Mouse (Mus musculus): ENCODE measurements around the gene 3110040M04Rik. TPM values are rescaled to one million over a fixed set of nuclear protein-coding genes. Genes with fewer than 3 reads are reported as not detected.

3110040M04Rik gene
- not detected for polyA plus RNA-seq (2014; fragmentation: Illumina TruSeq; extraction: RNeasy Lipid Tissue Mini Kit (QIAGEN cat#74804); ENCODE audit: low read depth, low replicate concordance)

DNA sequence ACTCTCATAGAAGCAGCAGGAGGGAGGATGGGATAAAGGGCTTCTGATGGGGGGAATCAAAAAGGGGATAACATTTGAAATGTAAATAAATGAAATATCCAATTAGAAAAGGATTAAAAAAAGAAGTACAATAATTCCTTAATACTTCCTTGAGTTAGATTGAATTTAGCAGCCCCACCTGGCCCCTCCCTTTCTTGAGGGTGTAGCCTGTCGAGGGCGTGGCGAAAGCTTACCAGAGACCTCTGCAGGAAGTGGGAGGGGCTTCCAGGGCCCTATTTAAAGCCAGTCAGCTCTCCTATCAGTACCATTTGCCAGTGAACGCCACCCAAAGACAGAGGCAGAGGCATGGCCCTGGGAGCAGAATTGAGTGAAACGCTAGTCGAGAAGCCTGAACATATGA lies at the start of gene 3110040M04Rik:
Gene 3110040M04Rik (plus strand): TSS at position 304 of the 400 bp plus-strand sequence.

DNA sequence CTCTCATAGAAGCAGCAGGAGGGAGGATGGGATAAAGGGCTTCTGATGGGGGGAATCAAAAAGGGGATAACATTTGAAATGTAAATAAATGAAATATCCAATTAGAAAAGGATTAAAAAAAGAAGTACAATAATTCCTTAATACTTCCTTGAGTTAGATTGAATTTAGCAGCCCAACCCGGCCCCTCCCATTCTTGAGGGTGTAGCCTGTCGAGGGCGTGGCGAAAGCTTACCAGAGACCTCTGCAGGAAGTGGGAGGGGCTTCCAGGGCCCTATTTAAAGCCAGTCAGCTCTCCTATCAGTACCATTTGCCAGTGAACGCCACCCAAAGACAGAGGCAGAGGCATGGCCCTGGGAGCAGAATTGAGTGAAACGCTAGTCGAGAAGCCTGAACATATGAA lies 21.7 kb upstream of the 3110040M04Rik start, which contains the start of gene Gm47985:
Gene Gm47985 (plus strand): TSS at position 272 of the 400 bp plus-strand sequence.

DNA sequence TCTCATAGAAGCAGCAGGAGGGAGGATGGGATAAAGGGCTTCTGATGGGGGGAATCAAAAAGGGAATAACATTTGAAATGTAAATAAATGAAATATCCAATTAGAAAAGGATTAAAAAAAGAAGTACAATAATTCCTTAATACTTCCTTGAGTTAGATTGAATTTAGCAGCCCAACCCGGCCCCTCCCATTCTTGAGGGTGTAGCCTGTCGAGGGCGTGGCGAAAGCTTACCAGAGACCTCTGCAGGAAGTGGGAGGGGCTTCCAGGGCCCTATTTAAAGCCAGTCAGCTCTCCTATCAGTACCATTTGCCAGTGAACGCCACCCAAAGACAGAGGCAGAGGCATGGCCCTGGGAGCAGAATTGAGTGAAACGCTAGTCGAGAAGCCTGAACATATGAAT lies 11.8 kb upstream of the 3110040M04Rik start, which contains the start of gene Gm8947:
Gene Gm8947 (plus strand): TSS at position 302 of the 400 bp plus-strand sequence.

DNA sequence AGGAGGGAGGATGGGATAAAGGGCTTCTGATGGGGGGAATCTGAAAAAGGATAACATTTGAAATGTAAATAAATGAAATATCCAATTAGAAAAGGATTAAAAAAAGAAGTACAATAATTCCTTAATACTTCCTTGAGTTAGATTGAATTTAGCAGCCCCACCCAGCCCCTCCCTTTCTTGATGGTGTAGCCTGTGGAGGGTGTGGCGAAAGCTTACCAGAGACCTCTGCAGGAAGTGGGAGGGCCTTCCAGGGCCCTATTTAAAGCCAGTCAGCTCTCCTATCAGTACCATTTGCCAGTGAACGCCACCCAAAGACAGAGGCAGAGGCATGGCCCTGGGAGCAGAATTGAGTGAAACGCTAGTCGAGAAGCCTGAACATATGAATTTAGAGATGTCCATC lies 5.8 kb upstream of the 3110040M04Rik start, which contains the start of gene Gm47995:
Gene Gm47995 (plus strand): TSS at position 329 of the 400 bp plus-strand sequence.

DNA sequence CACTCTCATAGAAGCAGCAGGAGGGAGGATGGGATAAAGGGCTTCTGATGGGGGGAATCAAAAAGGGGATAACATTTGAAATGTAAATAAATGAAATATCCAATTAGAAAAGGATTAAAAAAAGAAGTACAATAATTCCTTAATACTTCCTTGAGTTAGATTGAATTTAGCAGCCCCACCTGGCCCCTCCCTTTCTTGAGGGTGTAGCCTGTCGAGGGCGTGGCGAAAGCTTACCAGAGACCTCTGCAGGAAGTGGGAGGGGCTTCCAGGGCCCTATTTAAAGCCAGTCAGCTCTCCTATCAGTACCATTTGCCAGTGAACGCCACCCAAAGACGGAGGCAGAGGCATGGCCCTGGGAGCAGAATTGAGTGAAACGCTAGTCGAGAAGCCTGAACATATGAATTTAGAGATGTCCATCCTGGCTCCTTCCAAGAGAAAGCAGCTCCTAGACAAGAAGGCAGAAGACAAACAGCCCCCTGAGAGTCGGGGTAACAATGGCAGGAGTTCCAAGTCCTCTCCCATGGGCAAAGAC lies 6.0 kb downstream of the 3110040M04Rik start, which contains the start of gene Gm47996:
Gene Gm47996 (plus strand): TSS at position 308 of the 532 bp plus-strand sequence.

Other genes starting within 250 kb of the 3110040M04Rik start
- 0.52 TPM for gene Hmcn1, start 210.7 kb upstream of the 3110040M04Rik start, polyA plus RNA-seq (2014; fragmentation: Illumina TruSeq; extraction: RNeasy Lipid Tissue Mini Kit (QIAGEN cat#74804); ENCODE audit: low read depth, low replicate concordance)
- gene Gm47985, start 21.6 kb upstream of the 3110040M04Rik start, polyA plus RNA-seq (2014; fragmentation: Illumina TruSeq; extraction: RNeasy Lipid Tissue Mini Kit (QIAGEN cat#74804); ENCODE audit: low read depth, low replicate concordance): not detected
- not detected for gene Gm8947, start 11.7 kb upstream of the 3110040M04Rik start, polyA plus RNA-seq (2014; fragmentation: Illumina TruSeq; extraction: RNeasy Lipid Tissue Mini Kit (QIAGEN cat#74804); ENCODE audit: low read depth, low replicate concordance)
- not detected for gene Gm47995, start 5.7 kb upstream of the 3110040M04Rik start, polyA plus RNA-seq (2014; fragmentation: Illumina TruSeq; extraction: RNeasy Lipid Tissue Mini Kit (QIAGEN cat#74804); ENCODE audit: low read depth, low replicate concordance)
- not detected for gene Gm47996, start 6.0 kb downstream of the 3110040M04Rik start, polyA plus RNA-seq (2014; fragmentation: Illumina TruSeq; extraction: RNeasy Lipid Tissue Mini Kit (QIAGEN cat#74804); ENCODE audit: low read depth, low replicate concordance)
- gene Ivns1abp, start 140.4 kb downstream of the 3110040M04Rik start, polyA plus RNA-seq (2014; fragmentation: Illumina TruSeq; extraction: RNeasy Lipid Tissue Mini Kit (QIAGEN cat#74804); ENCODE audit: low read depth, low replicate concordance): 277 TPM
- gene Swt1, start 224.3 kb downstream of the 3110040M04Rik start, polyA plus RNA-seq (2014; fragmentation: Illumina TruSeq; extraction: RNeasy Lipid Tissue Mini Kit (QIAGEN cat#74804); ENCODE audit: low read depth, low replicate concordance): 58.8 TPM
- 50.6 TPM for gene Trmt1l, start 224.4 kb downstream of the 3110040M04Rik start, polyA plus RNA-seq (2014; fragmentation: Illumina TruSeq; extraction: RNeasy Lipid Tissue Mini Kit (QIAGEN cat#74804); ENCODE audit: low read depth, low replicate concordance)